Mouse (Mus musculus) myocyte (in vitro differentiated cells): Measurements from ENCODE around the gene Olfr1424. TPM values are rescaled to one million over a fixed set of nuclear protein-coding genes. Genes with fewer than 3 reads are reported as not detected.

ENCODE experiments used
- H3K27me3 ChIP-seq: one replicate; pipeline ENCODE4 v1.6.1; 2011; ENCODE audit not compliant: control insufficient read depth, insufficient read depth, insufficient read length
- H3K36me3 ChIP-seq: one replicate; pipeline ENCODE4 v1.6.1; 2011; ENCODE audit not compliant: control insufficient read depth, insufficient read depth
- H3K4me2 ChIP-seq: one replicate; pipeline ENCODE4 v1.6.1; 2011; ENCODE audit warnings: low read depth, control low read depth
- H3K4me3 ChIP-seq: one replicate; pipeline ENCODE4 v1.5.1; 2011; ENCODE audit warnings: mild to moderate bottlenecking, control low read depth, moderate library complexity
- H3K79me2 ChIP-seq: one replicate; pipeline ENCODE4 v1.6.1; 2011; ENCODE audit not compliant: control insufficient read depth, insufficient read depth
- H3ac ChIP-seq: one replicate; pipeline ENCODE4 v1.6.1; 2011; ENCODE audit not compliant: control insufficient read depth, insufficient read length
- CEBPB ChIP-seq: IDR thresholded peaks from 2 replicates; pipeline ENCODE4 v1.6.1; 2011; ENCODE audit warnings: mild to moderate bottlenecking, moderate library complexity; ENCODE audit not compliant: poor library complexity, insufficient read depth, severe bottlenecking
- E2F4 ChIP-seq: IDR thresholded peaks from one replicate; pipeline ENCODE4 v1.6.1; 2011; ENCODE audit warnings: mild to moderate bottlenecking, control low read depth, moderate library complexity; ENCODE audit not compliant: insufficient read depth
- MAX ChIP-seq: IDR thresholded peaks from one replicate; pipeline ENCODE4 v1.6.1; 2011; ENCODE audit warnings: low read depth, mild to moderate bottlenecking, control low read depth
- MYOD1 ChIP-seq, 3 experiments: IDR thresholded peaks; one replicate each; pipeline ENCODE4 v1.6.1; 2011; ENCODE audit warnings: control low read depth in 2 of 3, low read depth in 2 of 3, mild to moderate bottlenecking in 2 of 3, moderate library complexity in 1 of 3; ENCODE audit not compliant: insufficient read length in 2 of 3, control insufficient read depth in 1 of 3
- MYOG ChIP-seq, 3 experiments: IDR thresholded peaks; one replicate each; pipeline ENCODE4 v1.6.1; 2011; ENCODE audit warnings: control low read depth in 2 of 3, low read depth in 2 of 3, mild to moderate bottlenecking in 2 of 3; ENCODE audit not compliant: insufficient read length in 2 of 3, control insufficient read depth in 1 of 3, insufficient read depth in 1 of 3
- POLR2A ChIP-seq: IDR thresholded peaks from one replicate; pipeline ENCODE4 v1.6.1; 2011; ENCODE audit warnings: low read depth, mild to moderate bottlenecking, control low read depth, moderate library complexity; ENCODE audit not compliant: insufficient read length
- POLR2AphosphoS2 ChIP-seq: IDR thresholded peaks from one replicate; pipeline ENCODE4 v1.6.1; 2011; ENCODE audit warnings: low read depth, control low read depth; ENCODE audit not compliant: insufficient read length
- REST ChIP-seq: IDR thresholded peaks from one replicate; pipeline ENCODE4 v1.6.1; 2011; ENCODE audit warnings: mild to moderate bottlenecking, control low read depth, moderate library complexity; ENCODE audit not compliant: insufficient read depth, insufficient read length
- SRF ChIP-seq: IDR thresholded peaks from one replicate; pipeline ENCODE4 v1.6.1; 2011; ENCODE audit warnings: low read depth; ENCODE audit not compliant: control insufficient read depth, insufficient read length
- TCF12 ChIP-seq: IDR thresholded peaks from one replicate; pipeline ENCODE4 v1.6.1; 2011; ENCODE audit warnings: mild to moderate bottlenecking, control low read depth; ENCODE audit not compliant: poor library complexity, insufficient read depth, severe bottlenecking
- TCF3 ChIP-seq: IDR thresholded peaks from one replicate; pipeline ENCODE4 v1.6.1; 2011; ENCODE audit warnings: low read depth, control low read depth; ENCODE audit not compliant: insufficient read length
- USF1 ChIP-seq: IDR thresholded peaks from one replicate; pipeline ENCODE4 v1.6.1; 2011; ENCODE audit warnings: low read depth, mild to moderate bottlenecking, control low read depth, moderate library complexity
- polyA plus RNA-seq: library from polyadenylated mRNA; unstranded; fragments of >200 nt; fragmentation: generic; extraction: Trizol; gene quantifications from one replicate; pipeline ENCODE4 v1.2.1, GENCODE M21; 2012; ENCODE audit warnings: missing spikeins

Olfr1424 gene
- polyA plus RNA-seq, 1 experiment = not detected

GRCm38 (mm10) chr19:12043163-12043562 is 19.3 kb downstream of the Olfr1424 start:
- no peak overlapping the region for H3ac ChIP-seq
- H3K4me3 ChIP-seq = no peak overlapping the region
- no peaks in the 10 kb centered on the region for H3K27me3 ChIP-seq
- no peak overlapping the region for H3K4me2 ChIP-seq
- TF ChIP-seq CEBPB (no peak), MAX (no peak), POLR2AphosphoS2 (no peak), SRF (no peak), MYOD1 (IDR thresholded peaks at IDR 0.05; ENCODE audit: control insufficient read depth in 1 of 3, insufficient read length in 2 of 3, low read depth in 2 of 3) (no peak), USF1 (no peak), TCF12 (no peak), TCF3 (no peak), MYOG (IDR thresholded peaks at IDR 0.05; ENCODE audit: control insufficient read depth in 1 of 3, insufficient read depth in 1 of 3, insufficient read length in 2 of 3, low read depth in 2 of 3) (no peak), REST (no peak), POLR2A (no peak)
- no peaks in the 10 kb centered on the region for H3K36me3 ChIP-seq
- H3K79me2 ChIP-seq = no peaks in the 10 kb centered on the region

- Histone ChIP-seq H3K79me2 (no peaks in the 10 kb centered on the region), H3ac (no peak within 1 kb of the TSS), H3K4me3 (no peak within 1 kb of the TSS), H3K27me3 (no peaks in the 10 kb centered on the region), H3K4me2 (no peak within 1 kb of the TSS), H3K36me3 (no peaks in the 10 kb centered on the region)
- TF ChIP-seq TCF12 = no peak
- no peak for TF ChIP-seq MYOG (IDR thresholded peaks at IDR 0.05; ENCODE audit: control insufficient read depth in 1 of 3, insufficient read depth in 1 of 3, insufficient read length in 2 of 3, low read depth in 2 of 3)
- no peak for TF ChIP-seq E2F4
- no peak for TF ChIP-seq REST
- TF ChIP-seq TCF3 = no peak
- TF ChIP-seq POLR2A = no peak
These were observed 21.3 kb downstream of the Olfr1424 start, which contains the start of gene Olfr1423 for GRCm38 (mm10) chr19:12041217-12041616. Olfr1423 (minus strand) TSS chr19:12041317.

- Histone ChIP-seq H3ac (no peak overlapping the region), H3K79me2 (no peaks in the 10 kb centered on the region), H3K4me3 (no peak overlapping the region), H3K27me3 (no peaks in the 10 kb centered on the region), H3K4me2 (no peak overlapping the region), H3K36me3 (no peaks in the 10 kb centered on the region)
- TF ChIP-seq TCF12 (no peak), CEBPB (no peak), E2F4 (no peak), MYOG (IDR thresholded peaks at IDR 0.05; ENCODE audit: control insufficient read depth in 1 of 3, insufficient read depth in 1 of 3, insufficient read length in 2 of 3, low read depth in 2 of 3) (no peak), MAX (no peak), REST (no peak), SRF (no peak), USF1 (no peak), POLR2AphosphoS2 (no peak)
These were observed 24.8 kb downstream of the Olfr1424 start for GRCm38 (mm10) chr19:12037727-12038126.

- no peak overlapping the region for H3ac ChIP-seq
These were observed 35.9 kb downstream of the Olfr1424 start for GRCm38 (mm10) chr19:12026606-12027005.

GRCm38 (mm10) chr19:12025333-12025732 is 37.1 kb downstream of the Olfr1424 start:
- H3K79me2 ChIP-seq = no peaks in the 10 kb centered on the region
- TF ChIP-seq POLR2A = no peak
- no peak for TF ChIP-seq MYOD1 (IDR thresholded peaks at IDR 0.05; ENCODE audit: control insufficient read depth in 1 of 3, insufficient read length in 2 of 3, low read depth in 2 of 3)
- TF ChIP-seq TCF12 = no peak
- no peak for TF ChIP-seq MYOG (IDR thresholded peaks at IDR 0.05; ENCODE audit: control insufficient read depth in 1 of 3, insufficient read depth in 1 of 3, insufficient read length in 2 of 3, low read depth in 2 of 3)
- no peak for TF ChIP-seq MAX
- TF ChIP-seq E2F4 = no peak
- TF ChIP-seq CEBPB = no peak
- H3K4me2 ChIP-seq = no peak overlapping the region
- no peak overlapping the region for H3ac ChIP-seq
- H3K36me3 ChIP-seq = no peaks in the 10 kb centered on the region
- no peak overlapping the region for H3K4me3 ChIP-seq
- H3K27me3 ChIP-seq = no peaks in the 10 kb centered on the region

More at GRCm38 (mm10) chr19:12026606-12027005, 35.9 kb downstream of the Olfr1424 start:
- H3K36me3 ChIP-seq = no peaks in the 10 kb centered on the region
- no peak overlapping the region for H3K4me2 ChIP-seq
- no peaks in the 10 kb centered on the region for H3K79me2 ChIP-seq
- H3K4me3 ChIP-seq = no peak overlapping the region
- TF ChIP-seq E2F4 (no peak), REST (no peak), MAX (no peak), POLR2AphosphoS2 (no peak), SRF (no peak)
- no peaks in the 10 kb centered on the region for H3K27me3 ChIP-seq
